Mouse (Mus musculus): Measurements from ENCODE around the gene Kng1. TPM values are rescaled to one million over a fixed set of nuclear protein-coding genes. Genes with fewer than 3 reads are reported as not detected.

The Kng1 gene
- total RNA-seq, 2 experiments from 2014 or later = not detected

GRCm38 (mm10) chr16:23109350-23110280 lies 52.0 kb downstream of the Kng1 start:
- intact Hi-C loops (cut with DNase I) = loop anchor here (2.0 to 5.0 kb wide), 2 partner anchors 17 to 252 kb away; partner anchors contain the start of genes Dnajb11, Rfc4 and Tbccd1
- no peak for DNase-seq

- no peak for DNase-seq
- intact Hi-C loops (cut with DNase I) = no loop called here
These were observed 54.7 kb downstream of the Kng1 start for GRCm38 (mm10) chr16:23112348-23112747.

DNA sequence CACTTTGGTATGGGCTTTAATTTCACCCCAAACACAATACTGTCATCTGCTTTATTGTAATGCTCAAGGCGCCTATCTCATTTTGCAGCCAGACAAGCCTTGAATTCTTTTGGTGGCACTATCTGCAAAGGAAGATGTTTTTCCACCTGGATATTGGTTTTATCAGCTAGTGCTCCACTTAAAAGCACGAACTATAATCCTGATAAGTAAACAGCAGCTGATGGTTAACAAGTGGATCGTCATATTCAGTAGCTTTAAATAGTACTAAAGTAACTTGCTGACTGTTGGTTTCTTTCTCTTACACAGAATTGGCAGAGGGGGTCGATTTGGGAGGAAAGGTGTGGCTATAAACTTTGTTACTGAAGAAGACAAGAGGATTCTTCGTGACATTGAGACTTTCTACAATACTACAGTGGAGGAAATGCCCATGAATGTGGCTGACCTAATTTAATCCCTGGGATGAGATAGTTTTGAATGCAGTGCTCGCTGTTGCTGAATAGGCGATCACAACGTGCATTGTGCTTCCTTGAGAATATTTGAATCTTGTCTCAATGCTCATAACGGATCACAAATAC lies 55.3 kb downstream of the Kng1 start:
- intact Hi-C loops (cut with DNase I) = no loop called here
- DNase-seq = no peak

- intact Hi-C loops (cut with DNase I) = no loop called here
- DNase-seq = no peak
These were observed 56.2 kb downstream of the Kng1 start for GRCm38 (mm10) chr16:23113903-23114302.

- intact Hi-C loops (cut with DNase I) = no loop called here
- no peak for DNase-seq
These were observed 56.9 kb downstream of the Kng1 start for GRCm38 (mm10) chr16:23114339-23115171.

DNA sequence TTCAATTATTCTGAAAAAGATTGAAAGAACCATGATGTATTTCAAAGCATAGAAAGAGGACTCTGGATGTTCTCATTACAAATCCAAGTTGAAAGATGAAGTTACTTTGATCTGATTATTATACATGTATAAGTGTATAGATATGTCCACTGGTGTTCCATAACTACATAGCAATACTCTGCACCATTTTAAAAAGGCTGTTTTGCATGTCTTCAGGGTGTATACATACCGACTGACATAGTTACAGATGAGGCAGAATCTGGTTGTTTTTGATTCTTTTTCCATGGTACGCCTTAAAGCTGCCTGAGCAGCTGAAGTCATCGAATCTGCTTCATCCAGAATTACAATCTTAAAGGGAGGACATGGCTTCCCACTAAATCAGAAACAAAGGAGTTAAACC lies 57.8 kb downstream of the Kng1 start:
- DNase-seq = no peak
- intact Hi-C loops (cut with DNase I) = no loop called here

GRCm38 (mm10) chr16:23117173-23117572 lies 59.5 kb downstream of the Kng1 start:
- intact Hi-C loops (cut with DNase I) = no loop called here
- DNase-seq = no peak

DNA sequence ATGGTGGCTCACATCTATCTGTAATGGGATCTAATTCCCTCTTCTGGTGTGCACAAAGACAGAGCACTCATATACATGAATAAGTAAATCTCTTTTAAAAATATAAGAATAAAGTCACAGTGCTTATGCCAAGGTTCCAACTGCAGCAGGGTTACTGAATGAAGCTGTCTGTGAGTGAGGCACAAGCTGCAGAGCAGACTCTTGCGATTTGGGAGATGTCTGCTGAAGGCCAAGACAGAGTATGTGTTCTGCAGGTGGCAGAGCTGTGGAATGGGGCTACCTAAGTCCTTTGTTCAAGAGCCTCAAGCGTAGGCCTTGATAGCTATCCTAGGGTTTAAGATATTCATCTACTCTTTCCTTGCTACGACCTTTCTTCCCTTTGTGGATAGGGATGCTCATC lies 64.8 kb downstream of the Kng1 start:
- DNase-seq = no peak
- intact Hi-C loops (cut with DNase I) = no loop called here

DNA sequence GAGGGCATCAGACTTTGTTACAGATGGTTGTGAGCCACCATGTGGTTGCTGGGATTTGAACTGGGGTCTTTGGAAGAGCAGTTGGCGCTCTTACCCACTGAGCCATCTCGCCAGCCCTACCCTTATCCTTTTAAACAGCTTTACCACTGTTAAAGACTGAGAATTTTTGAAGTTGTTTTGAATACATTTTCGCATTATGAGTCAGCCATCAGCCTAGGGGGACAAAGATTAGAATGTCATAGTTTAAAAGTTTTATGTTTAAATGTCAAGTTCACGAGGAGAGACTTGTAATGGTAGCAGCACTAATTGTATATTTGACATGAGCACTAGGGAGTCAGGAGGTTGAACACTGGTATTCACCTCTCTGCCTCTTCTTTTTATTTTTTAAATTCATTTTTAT lies 65.4 kb downstream of the Kng1 start:
- intact Hi-C loops (cut with DNase I) = no loop called here
- DNase-seq = no peak

DNA sequence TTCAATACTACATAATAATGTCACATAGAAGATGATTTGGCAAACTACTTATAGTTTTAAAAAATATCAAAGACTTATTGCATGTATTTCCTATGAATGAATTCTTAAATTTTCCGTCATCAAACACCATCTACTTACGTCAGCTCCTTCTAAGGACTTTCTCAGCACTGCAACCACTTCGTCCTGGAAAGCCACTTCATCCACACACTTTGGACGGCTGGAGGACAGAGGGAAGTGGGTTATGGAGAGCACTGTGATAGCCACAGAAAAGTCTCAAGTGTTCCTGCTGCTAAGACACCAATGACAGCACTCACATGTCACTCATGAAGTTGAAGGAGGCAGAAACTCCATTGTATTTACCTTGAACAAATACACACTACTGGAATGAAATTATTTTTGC lies 66.7 kb downstream of the Kng1 start:
- no peak for DNase-seq
- intact Hi-C loops (cut with DNase I) = no loop called here

DNA sequence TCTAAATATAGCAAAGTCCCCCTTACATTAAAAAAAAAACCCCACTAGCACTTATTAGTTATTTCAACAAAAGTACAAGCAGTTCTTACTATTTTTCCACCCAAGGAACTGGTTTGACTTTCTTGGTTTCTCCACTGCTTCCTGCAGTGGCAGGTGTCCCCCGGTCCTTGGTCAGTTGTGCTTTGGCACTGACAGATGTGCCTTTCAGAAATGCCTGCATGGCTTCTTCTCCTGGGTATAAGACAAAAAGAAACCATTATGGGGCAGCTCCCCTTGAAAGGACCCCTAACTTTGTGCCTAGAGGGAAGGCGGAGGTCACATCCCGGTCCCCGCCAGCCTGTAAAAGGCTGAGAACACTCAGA lies 69.6 kb downstream of the Kng1 start:
- intact Hi-C loops (cut with DNase I) = loop anchor here (2.0 kb wide), 1 partner anchor 18 kb away; no protein-coding TSS in a partner anchor

DNA sequence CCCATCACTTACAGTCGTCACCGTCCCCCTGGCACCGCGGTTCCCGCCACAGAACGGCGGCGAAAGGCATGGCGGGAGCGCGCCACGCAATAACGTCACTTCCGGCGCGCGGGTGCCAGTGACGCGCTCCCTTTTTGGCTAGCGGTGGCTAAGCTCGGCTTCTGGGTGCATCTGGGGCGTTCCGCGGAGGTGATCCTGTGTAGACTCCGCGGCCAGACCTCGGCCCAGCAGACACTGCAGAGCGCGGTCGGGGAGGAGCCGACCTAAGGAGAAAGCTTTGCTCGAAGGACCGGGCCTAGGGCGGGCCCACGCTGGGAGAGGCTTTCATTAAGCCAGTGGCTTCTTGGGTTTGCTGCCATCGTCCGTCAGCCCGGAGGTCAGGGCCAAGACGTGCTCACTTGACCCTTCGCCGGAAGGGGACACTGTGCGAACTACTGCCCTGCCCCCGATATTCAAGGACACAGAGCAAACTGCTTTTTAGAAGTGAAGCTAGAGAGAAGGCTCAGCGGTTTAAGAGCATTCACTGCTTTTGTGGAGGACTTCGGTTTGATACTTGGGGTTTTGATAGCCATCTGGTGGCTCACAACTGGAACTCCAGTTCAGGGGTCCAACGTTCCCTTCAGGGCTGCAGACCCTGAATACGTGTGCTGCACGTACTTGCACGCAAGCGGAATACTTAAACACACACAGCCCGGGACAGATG lies 70.2 kb downstream of the Kng1 start, which contains the start of gene Rfc4:
Gene Rfc4, minus strand, starts transcription at position 65 of the 703 bp plus-strand sequence.
- intact Hi-C loops (cut with DNase I) = loop anchor here (2.0 kb wide), 1 partner anchor 19 kb away; no protein-coding TSS in a partner anchor
- peak; percentile 94 to 97 for DNase-seq

More for the DNA sequence above, 69.6 kb downstream of the Kng1 start:
- DNase-seq = no peak

- no peak for DNase-seq
- intact Hi-C loops (cut with DNase I) = no loop called here
These were observed 72.6 kb downstream of the Kng1 start for GRCm38 (mm10) chr16:23130303-23130702.

Small RNA genes within 50 kb of the gene (microRNA-seq; reads per million reads assigned to microRNA genes)
- gene Gm49346 = 0 reads per million in 2 experiments

Other genes with a start within 250 kb of the Kng1 start
- gene Crygs, start 246.3 kb upstream of the Kng1 start, total RNA-seq (2021) = not detected
- 1 to 10 TPM; 9.1 to 9.9 TPM for gene Tbccd1, start 200.2 kb upstream of the Kng1 start, total RNA-seq (2021)
- 10 to 100 TPM; 47.6 to 54.3 TPM for gene Dnajb11, start 200.0 kb upstream of the Kng1 start, total RNA-seq (2021)
- 10 to 100 TPM in 1 of 2 experiments, 1 to 10 TPM in 1; 8.8 to 16.6 TPM for gene Ahsg, start 166.6 kb upstream of the Kng1 start, total RNA-seq (2021)
- not detected for gene Fetub, start 139.5 kb upstream of the Kng1 start, total RNA-seq (2021)
- gene Hrg, start 106.8 kb upstream of the Kng1 start, total RNA-seq (2021) = not detected
- under 1 TPM in 1 of 2 experiments, not detected in 1; 0.76 TPM for gene Kng2, start 28.4 kb upstream of the Kng1 start, total RNA-seq (2021)
- gene Eif4a2, start 49.6 kb downstream of the Kng1 start, total RNA-seq (2021) = 100 to 1,000 TPM; 264 to 305 TPM
- 1 to 10 TPM; 4.4 to 9.3 TPM for gene Rfc4, start 69.9 kb downstream of the Kng1 start, total RNA-seq (2021)
- 10 to 100 TPM in 1 of 2 experiments, 1 to 10 TPM in 1; 5.1 to 18.8 TPM for gene Adipoq, start 88.7 kb downstream of the Kng1 start, total RNA-seq (2021)
- 10 to 100 TPM; 12.4 to 13.3 TPM for gene St6gal1, start 166.9 kb downstream of the Kng1 start, total RNA-seq (2021)